In genomic region chrX:57987455-57988109, GRCm38 (mm10) we compare ENCODE assay signal across 23 mouse cellular contexts. TPM values are rescaled to one million over a fixed set of nuclear protein-coding genes. Genes with fewer than 3 reads are reported as not detected.
DNase-seq lines count a peak whose midpoint lies in the region; ATAC-seq and TF ChIP-seq lines count a peak whose summit lies in the region.
"Had no signal": no experiment of that assay in that cellular context is flagged by ENCODE, and none has a peak within 500 bp of the region (broad histone marks: within the 10 kb centered on the region; RNA-seq: fewer than 3 reads in every experiment).

No protein-coding gene starts in this region.

- no peak overlapping the region for H3K4me2 ChIP-seq in midbrain, embryonic 12.5 days (replicated peaks)
- H3K4me2 ChIP-seq in forebrain, postnatal 0 days (ENCODE audit: low read depth) = no peak overlapping the region
- H3K4me2 ChIP-seq: heart, embryonic 11.5 days; liver, embryonic 11.5 days had no signal

- H3K9ac ChIP-seq in midbrain, embryonic 12.5 days (replicated peaks) = no peak overlapping the region
- no peak overlapping the region for H3K9ac ChIP-seq in forebrain, postnatal 0 days

- intact Hi-C loops in left cerebral cortex, postnatal 4 days (cut with DNase I) = no loop called here
- intact Hi-C loops in left cerebral cortex, postnatal 10 days (cut with DNase I) = no loop called here

- WGBS in midbrain, embryonic 12.5 days = 45% methylated on average over 10 of the region's 10 CpGs
- 65% methylated on average over 10 of the region's 10 CpGs for WGBS in forebrain, postnatal 0 days

- no peak for TF ChIP-seq POLR2A in brain, embryonic 14.5 days (IDR thresholded peaks at IDR 0.05; ENCODE audit: borderline replicate concordance, extremely low read depth, insufficient read depth, insufficient read length, poor library complexity, severe bottlenecking)

- TF ChIP-seq CTCF in brain, embryonic 14.5 days (IDR thresholded peaks at IDR 0.05; ENCODE audit: borderline replicate concordance, extremely low read depth, insufficient read depth, insufficient read length) = no peak
- no peak for TF ChIP-seq CTCF in forebrain, postnatal 0 days (IDR thresholded peaks at IDR 0.05; ENCODE audit: low read depth)

- peak; percentile 52 for DNase-seq in left cerebral cortex, postnatal 4 days
- no peak for DNase-seq in left cerebral cortex, postnatal 10 days (ENCODE audit: extremely low spot score in 1 of 2, low spot score in 2 of 2)
- peak; percentile 24 for DNase-seq in brain, embryonic 14.5 days (ENCODE audit: low read depth)
- DNase-seq in embryo, embryonic 11 days = peak; percentile 2
- DNase-seq in layer of hippocampus, postnatal 36 days = no peak
- no peak for DNase-seq in forebrain, postnatal 0 days
- DNase-seq: B cell, adult 2 months; cerebellum, adult 9-10 months; heart, postnatal 10 days; kidney, adult 2 months; kidney, postnatal 14 days; lung, adult 18-20 months; right cerebral cortex, postnatal 4 days; thymus, adult 2 months had no signal

- no peak overlapping the region for H3K4me3 ChIP-seq in midbrain, embryonic 12.5 days
- H3K4me3 ChIP-seq in forebrain, postnatal 0 days (ENCODE audit: low read depth, low read length) = no peak overlapping the region
- H3K4me3 ChIP-seq: embryonic facial prominence, embryonic 10.5 days had no signal

- no peaks in the 10 kb centered on the region for H3K27me3 ChIP-seq in midbrain, embryonic 12.5 days
- no peaks in the 10 kb centered on the region for H3K27me3 ChIP-seq in forebrain, postnatal 0 days (ENCODE audit: insufficient read depth, low read length)

- H3K27ac ChIP-seq in midbrain, embryonic 12.5 days (replicated peaks) = no peak overlapping the region
- H3K27ac ChIP-seq in forebrain, postnatal 0 days (ENCODE audit: low read depth, low read length) = no peak overlapping the region
- H3K27ac ChIP-seq: embryonic facial prominence, embryonic 10.5 days; macrophage had no signal

- no peaks in the 10 kb centered on the region for H3K9me3 ChIP-seq in midbrain, embryonic 12.5 days
- no peaks in the 10 kb centered on the region for H3K9me3 ChIP-seq in forebrain, postnatal 0 days (ENCODE audit: low read length)
- H3K9me3 ChIP-seq: embryonic facial prominence, embryonic 10.5 days had no signal

- H3K36me3 ChIP-seq in midbrain, embryonic 12.5 days = no peaks in the 10 kb centered on the region
- no peaks in the 10 kb centered on the region for H3K36me3 ChIP-seq in forebrain, postnatal 0 days (ENCODE audit: insufficient read depth)
- H3K36me3 ChIP-seq: embryonic facial prominence, embryonic 10.5 days had no signal

- ATAC-seq in midbrain, embryonic 12.5 days (ENCODE audit: low FRiP score, low read depth) = peak; percentile 79
- ATAC-seq in forebrain, postnatal 0 days = no peak

- no peaks in the 10 kb centered on the region for H3K4me1 ChIP-seq in midbrain, embryonic 12.5 days
- H3K4me1 ChIP-seq in forebrain, postnatal 0 days (ENCODE audit: insufficient read depth) = no peaks in the 10 kb centered on the region
- H3K4me1 ChIP-seq: embryonic facial prominence, embryonic 10.5 days had no signal

RNA-seq across cellular contexts. Expression of gene Zic3, which starts 34.9 kb away (rescaled TPM):
- 1 to 10 TPM; 6.4 to 8.9 TPM for total RNA-seq in left cerebral cortex, postnatal 4 days (2021)
- 1 to 10 TPM; 4.8 to 5.6 TPM for total RNA-seq in left cerebral cortex, postnatal 10 days (2021)
- 21.8 and 33.6 TPM in 2 replicates for polyA plus RNA-seq in brain, embryonic 14.5 days (2012; rRNA removed)
- polyA plus RNA-seq in midbrain, embryonic 12.5 days (2016; fragmentation: Nextera tagmentation; extraction: Ambion mirVana) = 38.8 and 49.3 TPM in 2 replicates
- total RNA-seq in layer of hippocampus, postnatal 36 days (2021) = 1 to 10 TPM; 2.8 to 3.6 TPM
- total RNA-seq in forebrain, postnatal 0 days (2014; rRNA removed) = 10.1 and 16.6 TPM in 2 replicates
- polyA plus RNA-seq in forebrain, postnatal 0 days (2015; fragmentation: Nextera tagmentation; extraction: Ambion mirVana) = 10.2 and 13.3 TPM in 2 replicates
- total RNA-seq: gastrocnemius, adult 8-10 months; granulocyte monocyte progenitor cell, adult 5-6 weeks; heart, postnatal 10 days; neutrophil, adult 5-6 weeks had no signal
- polyA plus RNA-seq: heart, embryonic 11.5 days; kidney, adult 2 months; macrophage; stomach, embryonic 16.5 days; thymus, adult 2 months had no signal

Comparison
In these comparisons a context has a peak if more than half of its experiments do, and no peak if none do; other contexts are left out.
1. DNase-seq: peak in left cerebral cortex, postnatal 4 days (single experiment), brain, embryonic 14.5 days (single experiment) and embryo, embryonic 11 days (single experiment); none in left cerebral cortex, postnatal 10 days (0 of 2), layer of hippocampus, postnatal 36 days (0 of 2) and forebrain, postnatal 0 days (single experiment).